Mouse (Mus musculus) olfactory bulb, adult 2 months (tissue): ENCODE data around the gene Tars2.

Experiments
- CTCF ChIP-seq: fragments of 200-500 bp; IDR thresholded peaks from 2 replicates; pipeline ENCODE4 v1.5.1; 2012; ENCODE audit warnings: low read depth, mild to moderate bottlenecking, low read length, moderate library complexity; ENCODE audit not compliant: insufficient read depth
- POLR2A ChIP-seq: fragments of 200-500 bp; IDR thresholded peaks from 2 replicates; pipeline ENCODE4 v1.6.1; 2012; ENCODE audit warnings: mild to moderate bottlenecking, low read depth, low read length, moderate library complexity; ENCODE audit not compliant: insufficient read depth

DNA sequence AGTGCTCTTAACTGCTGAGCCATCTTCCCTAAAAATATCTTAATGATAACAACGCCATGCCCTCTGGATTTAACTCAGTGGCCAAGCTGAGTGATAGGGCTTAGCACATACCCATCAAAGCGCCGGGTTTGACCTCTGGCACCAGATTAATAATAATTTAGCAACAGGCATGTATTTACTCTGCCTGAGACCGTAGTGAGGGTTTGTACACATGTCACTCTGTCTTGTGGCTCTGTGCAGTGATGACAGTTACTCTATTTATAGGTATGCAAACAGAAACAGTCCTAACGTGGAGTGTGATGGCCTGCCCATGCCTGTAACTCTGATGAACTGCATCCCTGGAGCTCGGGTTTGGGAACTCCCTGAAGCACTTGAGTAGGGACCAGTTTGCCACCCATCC is 67.3 kb downstream of the Tars2 start:
- TF ChIP-seq CTCF (no peak), POLR2A (no peak)
